Mouse (Mus musculus) liver, postnatal 0 days (tissue): ENCODE measurements at regions not wholly inside any gene's neighbourhood (a gene's known extent, or its start where the extent isn't known, plus 50 kb on each side); places are given as distances from the start of the nearest gene placed in this dataset.

Experiments
- CTCF ChIP-seq: sonication (generic); IDR thresholded peaks from 2 replicates; pipeline ENCODE4 v1.5.1; 2016; ENCODE audit warnings: antibody characterized with exemption, low read depth
- EP300 ChIP-seq: IDR thresholded peaks from 2 replicates; pipeline ENCODE4 v1.6.1; 2016; ENCODE audit warnings: antibody characterized with exemption, low read depth, mild to moderate bottlenecking

DNA sequence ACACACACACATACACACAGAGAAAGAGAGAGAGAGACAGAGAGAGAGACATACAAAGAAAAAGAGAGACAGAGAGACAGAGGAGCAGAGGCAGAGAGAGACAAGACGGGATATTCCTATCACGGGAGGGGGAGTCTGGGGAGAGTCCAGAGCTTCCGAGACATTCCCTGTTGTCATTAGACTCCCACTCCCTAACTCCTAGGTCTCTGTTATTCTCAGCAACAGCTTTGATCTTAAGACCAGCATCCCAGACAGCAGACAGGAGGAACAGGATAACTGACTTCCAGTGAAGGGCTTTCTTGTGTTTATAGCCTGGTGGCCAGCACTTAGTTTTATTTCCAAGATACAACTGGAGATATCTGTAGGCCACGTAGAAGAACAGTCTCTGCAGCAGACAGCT is 99.6 kb upstream of the Osmr start:
- TF ChIP-seq CTCF (no peak), EP300 (no peak)
